Mouse (Mus musculus) kidney, adult 8-10 months (tissue): ENCODE measurements around the gene Cyp39a1.

ENCODE experiments used
- DNase-seq, 2 experiments: peaks; one replicate each; pipeline ENCODE4 v3.0.0; 2022

The Cyp39a1 gene

DNA sequence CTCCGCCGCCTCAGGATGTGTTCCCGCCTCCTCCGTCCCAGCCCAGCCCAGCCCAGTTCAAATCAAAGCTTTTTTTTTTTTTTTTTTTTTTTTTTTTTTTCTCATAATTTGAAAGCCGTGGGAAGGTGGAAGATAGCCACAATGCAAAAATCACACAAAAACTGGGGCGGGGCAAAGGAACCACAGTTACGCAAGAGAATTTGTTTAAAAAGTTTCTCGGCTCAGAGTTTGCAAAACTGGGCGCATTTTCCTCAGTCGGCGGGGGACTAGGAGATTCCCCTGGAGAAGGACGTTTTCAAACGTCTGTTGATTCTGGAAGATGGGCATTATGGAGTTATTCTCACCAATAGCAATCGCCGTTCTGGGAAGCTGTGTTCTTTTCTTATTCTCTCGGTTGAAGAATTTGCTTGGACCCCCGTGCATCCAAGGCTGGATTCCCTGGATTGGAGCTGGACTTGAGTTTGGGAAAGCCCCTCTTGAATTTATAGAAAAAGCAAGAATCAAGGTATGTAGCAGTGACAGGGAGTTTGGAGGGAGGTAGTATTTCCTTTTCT is at the start of gene Cyp39a1:
TSS of gene Cyp39a1 (plus strand) at position 136 of the 554 bp plus-strand sequence.
- no peak for DNase-seq

DNA sequence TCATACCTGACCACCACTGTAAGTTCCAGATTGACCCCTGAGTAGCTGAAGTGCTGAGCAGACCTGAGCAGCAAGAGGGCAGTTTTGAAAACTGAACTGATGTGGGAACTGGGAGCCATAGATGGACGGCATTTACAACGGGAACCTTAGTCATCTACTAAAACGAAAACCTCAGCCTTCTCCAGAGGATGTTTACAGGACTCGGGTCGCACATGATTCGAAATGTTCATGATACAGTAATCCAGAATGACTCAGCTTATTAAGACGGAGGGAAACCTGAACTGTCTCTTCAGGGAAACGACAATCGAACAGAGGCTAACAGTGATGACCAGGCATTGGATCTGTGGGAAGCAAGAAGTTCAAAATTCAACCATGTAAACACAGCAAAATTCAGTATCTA is 48.1 kb upstream of the Cyp39a1 start:
- DNase-seq: no peak

DNA sequence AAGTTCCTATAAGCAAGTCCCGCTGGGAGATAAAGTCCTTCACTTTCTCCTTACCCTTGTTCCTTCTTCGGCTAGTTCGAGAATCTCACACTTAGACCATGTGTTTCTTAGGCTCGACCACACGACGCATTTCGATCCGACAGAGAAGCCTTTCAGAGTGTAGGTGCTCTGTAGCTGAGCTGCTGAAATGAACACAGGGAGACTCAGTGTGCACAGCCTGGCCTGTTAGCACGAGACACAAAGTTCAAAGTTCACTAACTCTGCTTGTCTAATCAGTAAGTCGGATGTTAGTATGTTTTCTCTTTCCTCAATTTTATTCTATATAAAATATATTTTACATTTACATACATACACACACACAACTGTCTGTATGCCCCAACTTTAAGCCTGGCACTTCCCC is 45.1 kb upstream of the Cyp39a1 start:
- no peak for DNase-seq

DNA sequence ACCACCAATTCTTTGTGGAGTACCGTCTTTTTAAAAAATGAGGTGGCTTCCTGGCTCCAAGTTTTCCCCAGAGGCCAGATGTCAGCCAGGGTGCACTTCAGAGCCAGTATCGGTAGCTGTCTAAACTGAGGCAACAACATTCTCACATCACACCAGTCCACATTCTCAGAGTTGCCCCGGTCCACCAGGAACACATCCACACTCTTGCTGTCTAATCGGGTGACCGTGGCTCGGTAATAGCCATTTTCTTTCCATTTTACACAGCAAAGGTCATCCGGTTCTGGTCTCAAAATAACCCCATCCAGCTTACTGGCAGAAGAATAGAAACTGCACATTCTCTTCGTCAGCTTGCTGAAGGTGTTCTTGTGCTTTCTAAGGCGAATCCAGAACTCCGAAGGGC is 39.0 kb upstream of the Cyp39a1 start:
- DNase-seq: no peak

DNA sequence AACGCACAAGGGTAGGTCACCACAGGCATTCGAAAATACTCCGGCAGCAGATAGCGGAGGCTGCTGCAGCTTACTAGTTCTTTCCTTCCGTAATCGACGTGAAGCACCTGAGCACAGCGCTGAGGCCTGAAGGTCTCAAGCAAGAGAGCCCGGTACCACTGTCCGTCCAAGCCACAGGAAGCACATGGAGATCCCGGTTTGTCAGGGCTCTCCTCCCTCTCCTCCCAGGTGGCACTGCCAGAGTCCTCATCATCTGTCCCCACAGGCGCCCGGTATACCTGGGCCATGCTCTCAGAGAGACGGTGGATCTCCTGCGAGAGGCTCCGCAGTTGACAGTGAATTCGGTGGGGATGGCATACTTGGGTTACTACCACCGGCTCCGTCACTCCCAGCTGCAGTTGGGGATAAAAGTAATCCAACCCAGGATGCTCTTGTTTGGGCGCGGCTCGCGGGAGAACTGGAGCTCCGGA is 38.2 kb upstream of the Cyp39a1 start:
- no peak for DNase-seq

- DNase-seq: no peak
Measured at GRCm38 (mm10) chr17:43629496-43630426, 37.5 kb upstream of the Cyp39a1 start, which contains the start of gene Tdrd6. TSS of gene Tdrd6 (minus strand) at chr17:43630299.

DNA sequence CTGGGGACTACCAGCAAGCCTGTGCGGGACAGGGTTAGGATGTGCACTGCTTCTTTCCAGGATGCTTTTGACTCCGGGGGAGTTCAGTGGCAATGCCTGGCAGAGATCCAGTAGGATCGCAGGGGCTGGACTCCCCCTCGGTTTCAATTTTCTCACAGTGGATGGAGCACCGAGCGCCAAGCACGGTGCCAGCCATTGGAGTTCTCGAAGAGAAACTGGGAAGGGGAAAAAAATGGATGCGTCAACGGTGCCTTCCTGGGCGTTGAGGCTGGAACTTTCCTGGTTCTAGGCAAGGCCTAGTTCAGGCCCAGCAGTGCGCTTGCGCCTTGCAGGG is 36.8 kb upstream of the Cyp39a1 start:
- DNase-seq: no peak

- DNase-seq: no peak
Measured at GRCm38 (mm10) chr17:43637146-43637545, 30.1 kb upstream of the Cyp39a1 start.

GRCm38 (mm10) chr17:43640825-43641224 is 26.4 kb upstream of the Cyp39a1 start:
- no peak for DNase-seq

GRCm38 (mm10) chr17:43643191-43643590 is 24.0 kb upstream of the Cyp39a1 start:
- no peak for DNase-seq

DNA sequence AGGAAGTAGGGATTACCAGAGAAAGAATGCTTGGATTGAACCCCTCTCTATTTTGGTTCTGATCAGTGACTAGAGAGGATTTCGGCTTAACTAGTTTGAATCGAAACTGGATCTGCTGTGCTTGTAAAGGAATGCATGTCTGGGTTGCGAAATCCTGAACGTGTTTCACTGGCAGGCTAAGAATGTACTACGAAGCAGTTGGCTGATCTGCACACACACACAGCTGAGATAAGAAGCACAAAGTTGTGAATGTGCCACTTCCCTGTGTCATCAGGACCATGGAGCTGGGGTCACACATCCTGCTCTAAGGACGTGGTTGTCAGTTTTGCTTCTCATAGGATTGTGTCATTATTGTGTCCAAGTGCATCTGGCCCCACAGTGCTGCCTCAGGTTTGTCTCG is 22.9 kb upstream of the Cyp39a1 start:
- no peak for DNase-seq

DNA sequence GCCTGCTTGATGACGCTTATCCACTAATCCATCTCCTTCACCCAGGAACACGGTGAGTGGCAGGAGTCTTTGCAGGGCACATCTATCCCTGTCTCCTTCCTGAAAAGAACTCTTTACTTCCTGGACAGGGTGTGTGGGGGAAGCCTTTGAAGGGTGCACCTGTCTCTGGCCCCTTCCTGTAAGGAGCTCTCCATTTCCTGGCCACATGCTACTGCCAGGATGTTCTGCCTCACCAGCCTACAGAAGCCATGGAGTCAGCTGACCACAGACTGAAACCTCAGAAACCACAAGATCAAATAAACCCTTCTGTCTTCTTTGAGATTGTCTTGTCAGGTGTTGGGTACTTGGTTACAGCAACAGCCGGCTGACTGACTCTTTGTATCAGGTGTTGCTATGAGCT is 22.1 kb upstream of the Cyp39a1 start:
- no peak for DNase-seq

DNA sequence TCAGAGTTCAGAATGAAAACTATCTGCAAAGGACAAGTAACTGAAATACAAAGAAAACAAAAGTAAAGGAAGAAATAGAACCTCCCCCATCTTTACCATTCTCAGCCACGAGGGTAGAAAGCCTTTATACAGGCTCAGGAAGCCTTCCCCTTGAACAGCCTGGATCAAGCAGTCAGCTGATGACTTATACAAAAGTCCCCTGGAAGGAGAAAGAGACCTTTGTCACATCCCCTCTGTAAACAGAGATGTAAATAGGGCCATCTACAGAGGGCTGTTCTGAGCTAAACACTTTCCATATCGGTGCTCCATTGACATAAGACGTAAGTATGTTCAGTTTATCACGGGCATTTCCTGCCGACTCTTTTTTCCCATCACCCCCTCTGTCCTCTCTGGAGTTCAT is 20.3 kb upstream of the Cyp39a1 start:
- DNase-seq: no peak

GRCm38 (mm10) chr17:43649641-43650436 is 17.4 kb upstream of the Cyp39a1 start:
- no peak for DNase-seq

DNA sequence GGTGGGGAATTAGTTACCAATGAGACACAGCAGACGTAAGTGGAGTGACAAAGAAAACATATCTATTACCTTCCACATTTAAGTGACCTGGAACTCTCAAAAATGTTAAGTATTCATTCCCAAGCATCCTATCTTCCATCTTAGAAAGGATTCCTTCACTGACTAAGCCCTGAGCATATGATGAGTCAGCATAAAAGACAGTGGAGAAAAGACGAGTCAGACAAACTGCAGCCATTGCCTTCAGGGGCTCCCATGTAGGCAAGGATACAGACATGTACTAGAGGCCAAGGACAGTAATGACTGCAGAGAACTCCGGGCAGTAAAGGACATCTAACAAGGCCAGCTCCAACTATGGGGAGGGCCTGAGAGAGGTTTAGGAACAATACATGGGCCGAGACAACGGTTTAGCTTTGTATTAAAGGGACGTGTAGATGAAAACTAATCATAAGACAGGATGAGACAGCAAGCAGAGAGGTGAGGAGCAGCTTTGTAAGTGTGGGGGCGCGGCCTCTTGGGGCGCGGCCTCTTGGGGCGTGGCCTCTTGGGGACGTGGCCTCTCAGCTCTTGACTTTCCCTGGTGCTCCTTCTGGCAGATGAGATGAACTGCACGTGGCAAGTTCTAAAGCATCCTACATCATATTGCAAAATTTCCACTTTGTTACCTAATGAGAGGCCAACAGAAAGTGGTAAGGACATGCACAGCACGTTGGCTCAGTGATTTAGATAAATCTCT is 15.7 kb upstream of the Cyp39a1 start:
- no peak for DNase-seq

DNA sequence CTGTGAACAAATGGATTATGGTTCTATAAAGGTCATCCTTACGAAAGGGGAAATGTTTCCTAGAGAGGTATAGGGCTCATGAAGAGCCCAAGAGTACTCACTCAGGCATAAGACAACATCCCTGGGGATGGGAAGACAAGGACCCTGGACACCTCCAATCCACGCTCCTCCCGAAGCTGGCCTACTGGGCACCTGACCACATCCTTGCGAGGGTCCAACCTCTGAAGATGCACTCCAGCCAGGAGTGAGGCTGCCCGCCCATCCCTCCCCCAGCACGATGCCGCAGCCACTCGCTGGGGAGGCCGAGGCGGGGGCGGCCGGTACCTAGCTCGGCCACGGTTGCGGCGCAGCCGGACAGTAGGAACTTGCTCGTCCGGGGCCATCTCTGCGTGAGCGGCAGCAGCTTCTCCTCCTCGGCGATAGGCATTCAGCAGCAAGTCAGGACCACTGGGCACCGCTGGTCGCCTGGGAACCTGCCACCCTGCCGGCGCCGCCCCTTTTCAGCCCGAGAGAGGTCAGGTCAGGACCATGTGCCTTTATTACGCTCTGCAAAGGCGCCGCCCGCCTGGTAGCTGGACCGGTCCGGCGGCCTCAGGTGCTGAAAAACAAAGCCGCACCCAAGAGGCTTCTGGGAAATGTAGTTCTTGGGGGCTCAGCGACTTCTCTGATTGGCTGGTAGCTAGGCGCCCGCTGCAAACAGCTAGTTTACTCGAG is 492 bp upstream of the Cyp39a1 start, which contains the start of gene Slc25a27:
TSS of gene Slc25a27 (minus strand) at position 639 of the 714 bp plus-strand sequence.
- DNase-seq: peak; percentile 93 to 96

DNA sequence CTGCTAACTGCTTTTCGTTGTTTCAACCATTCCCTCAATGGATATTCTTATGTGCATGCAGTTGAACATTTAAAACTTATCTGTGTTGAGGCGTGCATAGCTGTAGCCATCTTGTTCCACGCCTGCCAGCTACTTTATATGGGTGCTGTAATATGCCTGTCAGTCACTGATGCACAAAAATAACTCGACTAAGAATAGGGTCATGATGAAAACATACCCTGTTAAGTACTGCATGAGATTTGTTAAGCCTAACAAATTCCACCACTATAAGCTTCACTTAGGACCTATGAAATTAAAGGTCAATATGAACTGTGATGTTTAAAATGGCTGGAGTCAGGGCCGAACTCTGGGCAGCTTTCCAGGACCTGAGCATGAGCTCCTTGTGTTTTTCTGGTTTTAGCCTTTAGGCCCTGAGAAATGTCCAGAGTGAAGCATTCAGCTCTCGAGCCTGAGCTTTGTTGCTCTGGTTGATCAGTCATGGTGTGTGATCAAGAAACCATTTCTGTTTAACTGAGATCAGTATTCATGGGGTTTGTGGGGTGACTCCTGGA is 2.0 kb downstream of the Cyp39a1 start:
- DNase-seq: no peak

GRCm38 (mm10) chr17:43671907-43672306 is 4.7 kb downstream of the Cyp39a1 start:
- no peak for DNase-seq

- peak; percentile 24 for DNase-seq
Measured at GRCm38 (mm10) chr17:43675228-43675627, 8.0 kb downstream of the Cyp39a1 start.

- no peak for DNase-seq
Measured at GRCm38 (mm10) chr17:43676241-43676640, 9.0 kb downstream of the Cyp39a1 start.

GRCm38 (mm10) chr17:43677317-43677716 is 10.1 kb downstream of the Cyp39a1 start:
- DNase-seq: no peak

DNA sequence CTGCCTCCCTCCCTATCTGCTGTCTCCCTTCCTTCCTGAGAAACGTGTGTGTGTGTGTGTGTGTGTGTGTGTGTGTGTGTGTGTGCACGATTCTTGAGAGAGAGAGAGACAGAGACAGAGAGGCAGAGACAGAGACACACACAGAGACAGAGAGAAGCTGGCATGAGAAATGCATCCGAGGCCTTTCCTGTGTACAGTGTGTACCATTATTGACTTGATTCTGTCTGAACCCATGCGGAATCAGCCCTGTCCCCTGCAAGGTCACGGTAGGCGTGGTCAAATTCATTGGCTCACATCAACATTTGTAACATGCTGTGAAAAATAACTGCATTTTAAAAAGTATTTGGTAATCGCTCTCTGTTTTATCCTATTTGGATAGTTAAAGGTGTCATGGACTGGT is 16.9 kb downstream of the Cyp39a1 start:
- no peak for DNase-seq
